Mouse (Mus musculus) testis, adult 2 months (tissue): ENCODE measurements at regions not wholly inside any gene's neighbourhood (a gene's known extent, or its start where the extent isn't known, plus 50 kb on each side); places are given as distances from the start of the nearest gene placed in this dataset.

Experiments
- CTCF ChIP-seq: fragments of 200-500 bp; IDR thresholded peaks from 2 replicates; pipeline ENCODE4 v1.5.1; 2012; ENCODE audit warnings: low read depth, mild to moderate bottlenecking, inconsistent platforms, low read length, moderate library complexity; ENCODE audit not compliant: control insufficient read depth, insufficient read depth, insufficient replicate concordance
- POLR2A ChIP-seq: fragments of 200-500 bp; IDR thresholded peaks from 2 replicates; pipeline ENCODE4 v1.6.1; 2012; ENCODE audit warnings: low read depth, mild to moderate bottlenecking, inconsistent platforms, low read length, moderate library complexity; ENCODE audit not compliant: control insufficient read depth

DNA sequence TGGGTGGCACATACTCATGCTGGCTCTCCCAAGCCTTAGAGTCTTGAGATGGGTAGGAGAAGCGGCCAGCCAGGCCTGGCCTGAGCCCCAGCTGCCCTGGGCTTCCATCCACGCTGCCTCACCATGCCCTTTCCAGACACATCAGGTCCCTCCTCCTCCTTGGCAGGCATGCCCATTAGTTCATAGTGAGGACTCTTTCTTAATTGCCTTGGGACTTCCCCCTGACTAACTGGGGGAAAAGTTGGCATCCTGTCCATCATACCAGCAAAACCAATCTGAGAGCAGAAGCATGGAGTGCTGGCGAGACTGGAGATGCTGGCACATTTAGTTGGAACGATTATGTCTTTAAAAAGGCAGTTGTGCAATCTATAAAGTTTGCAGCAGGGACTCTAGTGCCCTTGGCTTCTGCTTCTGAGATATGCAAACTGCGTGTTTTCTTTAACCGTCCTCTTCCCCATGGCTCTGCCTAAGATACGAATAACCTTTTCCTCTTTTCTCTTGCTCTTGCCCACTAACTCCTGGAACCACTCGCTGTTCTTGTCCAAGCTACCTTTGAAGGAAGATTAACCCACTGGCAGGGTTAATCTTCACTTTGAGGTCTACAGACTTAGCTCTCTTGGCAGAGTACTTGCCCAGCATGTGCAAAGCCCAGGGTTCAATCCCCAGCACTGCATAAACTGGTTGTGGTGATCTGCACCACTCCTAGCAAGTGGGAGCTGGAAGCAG, 62.2 kb upstream of the Tle3 start:
- TF ChIP-seq POLR2A: no peak
- no peak for TF ChIP-seq CTCF
